Mouse (Mus musculus): Measurements from ENCODE around the gene Xpnpep1. TPM values are rescaled to one million over a fixed set of nuclear protein-coding genes. Genes with fewer than 3 reads are reported as not detected.

Xpnpep1 gene
- polyA plus RNA-seq, 1 experiment from 2014 or later = 196 TPM

DNA sequence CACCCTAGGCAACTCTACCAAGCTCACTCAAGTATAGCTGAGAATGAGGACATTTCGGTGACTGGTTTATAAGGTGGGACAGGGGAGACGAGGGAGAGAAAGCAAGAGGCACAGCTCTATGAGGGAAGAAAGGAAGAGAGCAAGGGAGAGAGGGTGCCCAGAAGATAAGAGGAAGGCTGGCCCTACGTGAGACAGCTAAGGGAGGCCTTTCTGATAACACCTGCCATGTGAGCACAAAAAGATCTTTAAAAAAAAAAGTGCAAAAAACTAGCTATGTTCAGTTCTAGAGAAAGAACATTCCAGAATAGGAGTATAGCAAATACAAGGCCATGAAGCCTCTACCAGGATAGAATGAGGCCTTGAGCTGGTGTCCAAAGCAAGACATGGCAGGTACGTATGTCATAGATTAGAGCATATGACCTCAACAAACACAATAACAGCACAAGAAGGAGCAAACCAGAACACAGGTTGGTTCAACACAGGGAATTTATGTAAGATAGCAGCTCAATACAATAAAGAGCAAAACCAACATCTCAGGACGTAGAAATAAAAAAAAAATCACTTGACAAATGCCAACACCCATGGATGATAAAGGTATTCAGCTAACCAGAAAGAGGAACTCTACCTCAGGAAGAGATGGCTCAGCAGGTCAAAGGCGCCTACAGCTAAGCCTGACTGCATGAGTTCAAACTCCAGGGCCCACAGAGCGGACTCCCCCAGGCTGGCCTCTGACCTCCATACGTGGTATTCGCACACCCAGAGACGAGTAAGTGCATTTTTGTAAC, 6.7 kb downstream of the Xpnpep1 start:
- Histone ChIP-seq H3K9ac (no peak overlapping the region), H3K27ac (ENCODE audit: low read depth) (no peak overlapping the region), H3K27me3 (ENCODE audit: insufficient read depth, low read length) (no peaks in the 10 kb centered on the region), H3K4me1 (ENCODE audit: insufficient read depth) (peaks cover 8% of the 10 kb centered on the region), H3K4me2 (no peak overlapping the region), H3K9me3 (ENCODE audit: low read depth, low read length) (no peaks in the 10 kb centered on the region), H3K4me3 (ENCODE audit: low read depth, low read length) (no peak overlapping the region), H3K36me3 (ENCODE audit: insufficient read depth) (peaks cover 28% of the 10 kb centered on the region; the same call in 1 of the 2 replicates)
- DNase-seq = no peak
- no peak for TF ChIP-seq CTCF (IDR thresholded peaks at IDR 0.05; ENCODE audit: low read depth)
- WGBS = 85% methylated on average over 10 of the region's 10 CpGs
- ATAC-seq (ENCODE audit: insufficient read depth) = no peak

DNA sequence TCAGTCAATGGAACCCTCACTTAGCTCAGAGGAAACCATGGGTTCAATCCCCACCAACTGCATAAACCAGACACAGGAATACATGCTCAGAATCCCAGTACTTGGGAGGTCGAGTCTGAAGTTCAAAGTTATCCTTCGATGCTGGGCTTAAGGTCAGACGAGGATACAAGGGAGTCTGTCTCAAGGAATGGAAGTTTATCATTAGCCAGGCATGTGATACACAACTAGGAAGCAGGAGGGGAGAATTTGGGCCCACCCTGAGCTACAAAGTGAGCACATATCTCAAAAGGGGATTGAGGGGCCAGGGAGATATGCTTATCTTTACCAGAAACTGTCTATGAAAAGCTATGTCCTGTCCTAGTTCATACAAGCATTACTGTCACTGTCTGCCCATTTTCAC, 7.4 kb downstream of the Xpnpep1 start:
- Histone ChIP-seq H3K9ac (no peak overlapping the region), H3K27ac (ENCODE audit: low read depth) (no peak overlapping the region), H3K4me1 (ENCODE audit: insufficient read depth) (peaks cover 7% of the 10 kb centered on the region), H3K4me3 (ENCODE audit: low read depth, low read length) (no peak overlapping the region), H3K4me2 (no peak overlapping the region), H3K27me3 (ENCODE audit: insufficient read depth, low read length) (no peaks in the 10 kb centered on the region), H3K36me3 (ENCODE audit: insufficient read depth) (peaks cover 33% of the 10 kb centered on the region; the same call in 1 of the 2 replicates), H3K9me3 (ENCODE audit: low read depth, low read length) (no peaks in the 10 kb centered on the region)
- DNase-seq (no peak), ATAC-seq (ENCODE audit: insufficient read depth) (no peak)
- 57% methylated on average over 3 of the region's 3 CpGs for WGBS
- no peak for TF ChIP-seq CTCF (IDR thresholded peaks at IDR 0.05; ENCODE audit: low read depth)

DNA sequence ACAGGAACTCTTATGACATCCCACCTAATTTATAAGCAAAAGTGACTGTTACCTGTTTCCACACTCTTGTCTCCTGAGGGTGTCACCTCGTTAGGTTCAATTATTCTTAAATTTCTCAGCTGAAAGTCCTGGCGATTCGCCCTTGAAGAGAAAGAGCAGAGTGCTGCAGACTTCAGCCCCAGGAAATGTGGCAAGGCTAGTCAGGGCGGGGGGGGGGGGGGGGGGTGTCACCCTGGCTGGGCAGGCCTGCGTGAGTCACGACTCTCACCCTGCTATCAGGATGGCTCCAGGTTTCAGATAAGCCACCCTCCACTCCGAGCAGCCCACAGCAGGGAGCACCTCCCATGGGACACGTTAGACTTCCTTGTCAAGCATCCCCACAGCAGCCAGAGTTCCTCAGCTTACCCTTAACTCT, 8.1 kb downstream of the Xpnpep1 start:
- H3K9me3 ChIP-seq (ENCODE audit: low read depth, low read length) = no peaks in the 10 kb centered on the region
- H3K36me3 ChIP-seq (ENCODE audit: insufficient read depth) = peaks cover 40% of the 10 kb centered on the region
- no peak overlapping the region for H3K9ac ChIP-seq
- WGBS = 41% methylated on average over 7 of the region's 8 CpGs
- TF ChIP-seq CTCF (IDR thresholded peaks at IDR 0.05; ENCODE audit: low read depth) = no peak
- ATAC-seq (ENCODE audit: insufficient read depth) = peak; percentile 44; the same call in 1 of the 2 replicates
- H3K4me1 ChIP-seq (ENCODE audit: insufficient read depth) = peaks cover under 1% of the 10 kb centered on the region; the same call in 1 of the 2 replicates
- no peak overlapping the region for H3K27ac ChIP-seq (ENCODE audit: low read depth)
- no peaks in the 10 kb centered on the region for H3K27me3 ChIP-seq (ENCODE audit: insufficient read depth, low read length)
- H3K4me3 ChIP-seq (ENCODE audit: low read depth, low read length) = no peak overlapping the region
- DNase-seq = no peak
- no peak overlapping the region for H3K4me2 ChIP-seq

- H3K27me3 ChIP-seq (ENCODE audit: insufficient read depth, low read length) = no peaks in the 10 kb centered on the region
- H3K9ac ChIP-seq = no peak overlapping the region
- H3K4me2 ChIP-seq = no peak overlapping the region
- H3K9me3 ChIP-seq (ENCODE audit: low read depth, low read length) = no peaks in the 10 kb centered on the region
- no peaks in the 10 kb centered on the region for H3K4me1 ChIP-seq (ENCODE audit: insufficient read depth)
- H3K4me3 ChIP-seq (ENCODE audit: low read depth, low read length) = no peak overlapping the region
- TF ChIP-seq CTCF (IDR thresholded peaks at IDR 0.05; ENCODE audit: low read depth) = no peak
- ATAC-seq (ENCODE audit: insufficient read depth) = no peak
- no peak overlapping the region for H3K27ac ChIP-seq (ENCODE audit: low read depth)
- H3K36me3 ChIP-seq (ENCODE audit: insufficient read depth) = peaks cover 49% of the 10 kb centered on the region
- WGBS = 96% methylated on average over 6 of the region's 6 CpGs
- no peak for DNase-seq
Measured at GRCm38 (mm10) chr19:53030279-53030678, 9.7 kb downstream of the Xpnpep1 start.

- Histone ChIP-seq H3K36me3 (ENCODE audit: insufficient read depth) (peaks cover 55% of the 10 kb centered on the region), H3K9me3 (ENCODE audit: low read depth, low read length) (no peaks in the 10 kb centered on the region), H3K27ac (ENCODE audit: low read depth) (no peak overlapping the region), H3K4me2 (no peak overlapping the region), H3K4me3 (ENCODE audit: low read depth, low read length) (no peak overlapping the region), H3K9ac (no peak overlapping the region), H3K27me3 (ENCODE audit: insufficient read depth, low read length) (no peaks in the 10 kb centered on the region), H3K4me1 (ENCODE audit: insufficient read depth) (no peaks in the 10 kb centered on the region)
- 97% methylated on average over 5 of the region's 5 CpGs for WGBS
- no peak for DNase-seq
- ATAC-seq (ENCODE audit: insufficient read depth) = no peak
- TF ChIP-seq CTCF (IDR thresholded peaks at IDR 0.05; ENCODE audit: low read depth) = no peak
Measured at GRCm38 (mm10) chr19:53029686-53030085, 10.3 kb downstream of the Xpnpep1 start.

DNA sequence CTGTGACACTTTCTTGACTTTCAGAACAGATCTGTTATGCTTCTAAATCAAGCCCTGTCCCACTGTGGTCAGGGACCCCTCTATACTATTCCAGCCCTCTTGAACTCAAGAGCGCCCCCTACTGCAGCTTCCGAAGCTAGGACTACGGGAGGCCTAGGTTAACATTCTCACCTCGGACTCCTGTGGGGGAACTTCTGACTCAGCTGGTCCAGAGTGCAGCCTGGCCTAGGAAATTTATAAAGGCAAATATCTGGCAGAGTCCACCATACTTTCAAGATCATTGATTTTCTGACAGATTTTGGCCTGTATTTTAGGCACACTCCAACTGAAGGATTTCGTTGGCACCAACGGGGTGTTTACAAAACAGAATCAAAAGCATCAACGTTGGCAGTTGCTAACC, 11.0 kb downstream of the Xpnpep1 start:
- Histone ChIP-seq H3K27me3 (ENCODE audit: insufficient read depth, low read length) (no peaks in the 10 kb centered on the region), H3K9ac (no peak overlapping the region), H3K4me3 (ENCODE audit: low read depth, low read length) (no peak overlapping the region), H3K36me3 (ENCODE audit: insufficient read depth) (peaks cover 61% of the 10 kb centered on the region), H3K4me2 (no peak overlapping the region), H3K4me1 (ENCODE audit: insufficient read depth) (no peaks in the 10 kb centered on the region), H3K9me3 (ENCODE audit: low read depth, low read length) (no peaks in the 10 kb centered on the region), H3K27ac (ENCODE audit: low read depth) (no peak overlapping the region)
- 83% methylated on average over 7 of the region's 7 CpGs for WGBS
- TF ChIP-seq CTCF (IDR thresholded peaks at IDR 0.05; ENCODE audit: low read depth) = no peak
- DNase-seq (no peak), ATAC-seq (ENCODE audit: insufficient read depth) (no peak)

DNA sequence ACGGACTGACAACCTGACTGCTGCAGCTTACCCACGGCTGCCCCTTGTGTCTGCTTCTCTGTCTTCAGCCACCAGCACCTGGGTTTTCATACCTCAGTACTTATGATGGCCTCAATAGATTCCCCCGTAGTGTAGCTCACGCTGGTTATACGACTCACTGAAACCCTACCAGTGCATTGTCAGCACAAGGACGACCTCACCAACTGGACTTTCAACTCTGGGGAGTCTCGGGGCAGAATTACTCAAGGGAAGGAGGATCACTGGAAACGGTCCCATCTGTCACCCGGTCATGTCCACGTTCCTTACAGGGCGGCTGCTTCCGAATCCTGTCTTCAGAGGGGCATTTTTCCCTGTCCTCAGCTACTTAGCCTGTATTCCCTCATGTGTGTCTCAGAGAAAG, 11.8 kb downstream of the Xpnpep1 start:
- 85% methylated on average over 12 of the region's 12 CpGs for WGBS
- H3K4me3 ChIP-seq (ENCODE audit: low read depth, low read length) = no peak overlapping the region
- no peak for ATAC-seq (ENCODE audit: insufficient read depth)
- DNase-seq = no peak
- no peaks in the 10 kb centered on the region for H3K4me1 ChIP-seq (ENCODE audit: insufficient read depth)
- H3K9me3 ChIP-seq (ENCODE audit: low read depth, low read length) = no peaks in the 10 kb centered on the region
- no peaks in the 10 kb centered on the region for H3K27me3 ChIP-seq (ENCODE audit: insufficient read depth, low read length)
- H3K27ac ChIP-seq (ENCODE audit: low read depth) = no peak overlapping the region
- no peak overlapping the region for H3K4me2 ChIP-seq
- H3K9ac ChIP-seq = no peak overlapping the region
- peaks cover 70% of the 10 kb centered on the region for H3K36me3 ChIP-seq (ENCODE audit: insufficient read depth)
- TF ChIP-seq CTCF (IDR thresholded peaks at IDR 0.05; ENCODE audit: low read depth) = no peak

All from lung, embryonic 14.5 days (tissue).